Mouse (Mus musculus) right cerebral cortex, postnatal 10 days (tissue): ENCODE results near the gene Zdhhc23.

ENCODE experiments used
- DNase-seq, 2 experiments: peaks; one replicate each; pipeline ENCODE4 v3.0.0; 2021; ENCODE audit warnings: low spot score in 2 of 2

Zdhhc23 gene

DNA sequence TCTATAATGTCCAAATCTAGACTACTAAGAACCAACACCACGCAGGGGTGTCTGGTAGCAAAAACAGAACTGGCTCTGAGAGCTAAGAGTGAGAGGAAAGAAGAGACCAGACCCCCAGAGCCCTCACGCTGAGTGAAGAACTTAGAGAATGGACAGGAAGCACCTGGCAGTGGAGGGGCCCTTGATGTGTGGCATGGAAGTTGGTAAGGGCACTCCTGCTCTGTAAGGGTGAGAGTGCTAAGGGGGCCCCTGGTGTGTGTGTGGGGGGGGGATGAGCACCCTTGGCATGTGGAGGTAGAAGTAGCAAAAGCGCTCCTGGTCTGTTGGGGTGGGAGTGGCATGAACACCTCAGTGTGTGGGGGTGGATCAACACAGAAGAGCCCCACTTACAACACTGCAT is 9.2 kb downstream of the Zdhhc23 start:
- no peak for DNase-seq

DNA sequence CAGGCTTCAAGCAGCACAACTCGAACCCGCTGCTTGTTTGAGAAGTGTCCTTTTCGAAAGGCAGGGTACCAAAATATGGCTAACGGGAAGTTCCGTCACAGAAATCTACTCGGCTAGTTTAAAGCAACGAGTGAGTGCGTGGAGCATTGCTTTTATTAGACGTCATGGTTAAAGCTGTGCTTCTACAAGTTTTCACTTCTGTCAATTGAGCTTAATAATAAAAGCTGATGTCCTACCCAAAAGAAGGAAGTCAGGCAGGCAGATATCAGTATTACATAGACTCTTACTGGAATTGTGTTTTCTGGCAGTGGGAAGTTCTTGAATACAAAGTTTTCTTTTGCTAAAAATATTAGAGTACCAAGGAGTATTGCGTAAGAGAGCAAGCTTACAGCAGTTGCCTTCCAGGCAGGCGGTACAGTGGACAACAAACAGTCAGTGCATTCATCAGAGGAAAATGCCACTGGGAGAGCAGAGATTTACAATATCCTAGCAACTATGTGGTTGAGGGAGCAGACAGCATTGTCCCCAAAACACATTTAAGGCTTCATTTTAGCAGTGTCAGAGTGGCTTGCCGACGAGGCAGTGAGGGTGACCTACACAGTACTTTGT is 13.7 kb downstream of the Zdhhc23 start:
- DNase-seq, result no peak

DNA sequence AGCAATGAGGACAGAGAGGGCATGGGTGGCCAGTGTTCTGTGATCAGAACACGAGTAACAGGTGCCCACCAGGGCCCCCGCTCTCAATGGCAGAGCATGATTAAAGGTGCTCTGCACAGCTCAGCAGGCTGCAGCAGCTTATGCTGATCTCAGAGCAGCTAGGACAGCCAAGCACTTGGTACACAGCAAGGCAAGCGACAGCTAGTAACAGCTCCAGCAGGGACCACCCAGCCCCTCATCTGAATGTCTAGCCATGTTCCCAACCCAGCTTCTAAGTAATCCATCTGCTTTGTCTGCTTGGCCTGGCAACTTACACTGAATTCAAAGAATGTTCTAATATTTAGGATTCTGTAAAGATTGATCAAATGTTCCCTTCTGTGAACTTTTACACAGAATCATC is 15.8 kb downstream of the Zdhhc23 start:
- DNase-seq, result no peak

DNA sequence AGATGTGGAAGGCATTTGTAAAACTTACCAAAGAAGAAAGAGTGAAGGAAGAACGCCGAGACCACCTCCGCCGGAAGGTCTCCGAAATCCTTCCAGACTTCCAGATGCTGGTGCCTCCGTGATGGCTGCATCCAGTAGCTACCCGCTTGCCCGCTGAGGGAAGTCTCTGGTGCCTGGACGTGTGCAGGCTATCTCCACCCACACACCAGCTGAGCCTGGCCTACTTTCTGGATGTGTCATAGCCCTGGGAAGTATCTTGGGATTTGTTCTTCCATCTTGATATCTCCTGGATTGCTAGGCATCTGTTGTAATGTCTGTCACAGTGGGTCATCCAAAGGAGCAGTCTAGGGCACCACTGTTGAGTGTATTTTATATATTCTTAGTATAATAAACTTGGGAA is 16.3 kb downstream of the Zdhhc23 start:
- no peak for DNase-seq

DNA sequence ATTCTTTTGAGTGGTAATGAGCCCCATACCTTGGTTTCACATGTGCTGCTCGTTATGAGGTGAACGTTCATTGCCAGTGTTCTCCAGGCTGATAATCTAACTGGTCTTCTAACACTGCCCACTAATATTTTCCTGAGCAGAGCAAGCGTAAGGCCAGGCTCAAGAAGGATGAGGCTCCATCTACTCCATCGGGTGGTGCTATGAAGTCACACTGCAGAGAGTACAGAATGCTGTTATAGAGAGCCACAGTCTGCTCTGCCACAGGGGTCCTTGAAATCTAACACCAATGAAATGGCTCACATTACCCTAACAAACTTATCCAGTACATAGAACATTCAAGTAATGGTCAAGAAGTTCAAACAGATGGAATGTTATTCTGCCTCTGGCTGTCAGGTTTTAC is 21.6 kb downstream of the Zdhhc23 start:
- DNase-seq, result no peak

DNA sequence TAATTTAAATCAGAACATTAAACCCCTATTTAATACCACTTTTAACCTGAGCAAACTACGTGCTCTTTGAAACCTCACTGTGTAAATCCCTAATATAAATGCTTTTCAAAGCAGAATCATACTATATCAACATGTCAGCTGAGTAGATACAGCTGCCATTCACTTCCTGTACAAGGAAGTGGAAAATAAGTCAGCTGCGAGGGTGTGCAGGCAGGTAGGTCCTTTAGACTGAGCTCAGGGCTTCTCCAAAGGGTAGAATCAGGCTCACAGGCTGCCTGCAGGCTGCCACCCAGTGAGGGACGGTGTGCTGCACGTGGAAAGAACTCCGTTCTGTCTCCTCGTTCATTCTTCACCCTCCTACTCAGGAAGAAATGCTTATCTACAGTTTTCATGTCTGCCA is 24.7 kb downstream of the Zdhhc23 start:
- no peak for DNase-seq

DNA sequence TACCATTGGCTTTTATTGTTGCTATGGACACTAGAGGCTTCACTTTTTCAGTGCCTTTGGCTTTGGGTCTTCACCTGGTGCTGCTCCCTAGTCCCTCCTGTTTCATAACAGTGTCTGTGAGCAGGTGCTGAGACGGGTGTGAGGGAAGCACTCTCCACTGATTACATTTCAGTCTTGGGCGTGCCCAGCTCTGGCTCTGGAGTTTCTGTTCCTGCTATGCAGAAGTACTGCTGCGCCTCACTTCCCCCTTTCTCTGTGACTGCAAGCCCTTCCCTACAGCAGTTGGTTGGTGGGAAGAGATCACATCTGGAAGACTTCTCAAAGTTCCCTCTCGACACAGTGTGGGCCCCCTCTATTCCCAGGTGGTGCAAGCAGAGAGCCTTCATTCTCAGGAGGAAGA is 28.0 kb downstream of the Zdhhc23 start:
- no peak for DNase-seq

DNA sequence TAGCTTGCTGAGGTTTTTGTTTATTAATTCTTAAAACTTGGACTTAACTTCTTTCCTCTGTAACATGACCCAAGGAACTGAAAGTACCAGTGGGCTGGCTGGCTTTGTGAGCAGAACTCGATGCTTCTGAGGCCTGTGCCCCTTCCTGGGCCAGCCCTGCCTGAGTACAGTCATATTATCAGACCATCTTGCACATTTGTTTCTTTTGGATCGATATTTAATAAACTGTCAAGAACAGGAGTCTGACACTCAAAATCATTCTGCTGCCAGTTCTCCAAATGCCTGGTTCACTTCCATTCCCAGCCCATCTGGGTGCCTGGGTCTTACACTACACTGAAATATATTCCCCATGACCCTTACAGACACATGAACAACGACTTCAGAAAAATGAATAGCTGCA is 33.7 kb downstream of the Zdhhc23 start:
- no peak for DNase-seq

DNA sequence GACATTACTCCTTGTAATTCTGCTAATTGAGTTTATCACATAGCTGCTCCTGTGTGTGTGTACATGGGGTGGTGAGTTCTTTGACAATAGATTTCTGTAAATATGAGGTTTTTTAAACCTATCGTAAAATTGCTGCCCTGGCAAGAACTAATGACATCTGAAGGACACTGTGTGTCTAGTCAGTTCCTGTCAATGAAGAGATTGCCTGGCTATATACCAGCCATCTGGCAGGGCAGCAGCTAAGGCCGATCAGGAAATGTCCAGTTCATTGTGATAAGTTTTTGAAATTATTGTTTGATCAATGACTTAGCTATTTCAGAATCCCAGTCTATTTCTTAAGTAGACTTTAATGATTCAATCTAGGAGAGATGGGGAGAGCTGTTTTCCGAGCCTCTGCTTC is 34.2 kb downstream of the Zdhhc23 start:
- peak in 1 of 2 experiments; percentile 11 for DNase-seq

DNA sequence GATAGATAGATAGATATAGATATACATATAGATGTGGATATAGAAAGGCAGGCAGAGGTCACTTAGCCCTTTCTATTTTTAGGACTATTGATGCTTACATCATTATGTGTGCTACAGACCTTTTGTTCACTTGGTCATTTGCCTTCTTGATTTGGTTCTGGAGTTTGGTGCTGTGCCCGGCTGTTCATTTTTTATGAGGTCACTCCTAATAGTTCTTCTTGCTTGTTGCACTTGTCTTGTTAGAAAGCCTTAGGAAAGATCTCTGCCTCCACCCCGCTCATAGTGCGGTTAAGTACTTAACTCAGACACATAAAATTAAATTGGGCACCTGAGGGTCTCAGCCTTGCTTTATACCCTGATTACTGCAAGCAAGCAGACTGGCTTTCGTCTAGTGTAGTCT is 38.7 kb downstream of the Zdhhc23 start:
- no peak for DNase-seq

DNA sequence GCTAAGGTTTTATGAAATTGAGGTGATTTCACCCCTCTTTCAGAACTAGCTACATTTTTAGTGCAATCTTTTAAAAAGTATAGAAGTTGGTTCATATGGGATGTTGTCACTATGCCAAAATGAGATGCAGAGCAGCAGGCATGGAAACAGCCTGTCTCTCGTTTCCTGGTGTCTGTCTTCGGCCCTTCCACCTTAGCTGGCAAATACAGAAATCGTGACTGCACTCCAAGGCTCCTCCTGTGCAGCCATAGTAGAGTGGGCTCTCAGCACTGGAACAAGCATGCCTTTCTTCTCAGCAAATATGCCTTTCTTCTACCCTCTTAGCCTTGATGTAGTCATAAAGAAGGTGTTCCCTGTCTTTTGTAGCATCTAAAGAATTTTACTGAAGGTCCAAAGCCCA is 43.7 kb downstream of the Zdhhc23 start:
- peak in 1 of 2 experiments; percentile 39 for DNase-seq

DNA sequence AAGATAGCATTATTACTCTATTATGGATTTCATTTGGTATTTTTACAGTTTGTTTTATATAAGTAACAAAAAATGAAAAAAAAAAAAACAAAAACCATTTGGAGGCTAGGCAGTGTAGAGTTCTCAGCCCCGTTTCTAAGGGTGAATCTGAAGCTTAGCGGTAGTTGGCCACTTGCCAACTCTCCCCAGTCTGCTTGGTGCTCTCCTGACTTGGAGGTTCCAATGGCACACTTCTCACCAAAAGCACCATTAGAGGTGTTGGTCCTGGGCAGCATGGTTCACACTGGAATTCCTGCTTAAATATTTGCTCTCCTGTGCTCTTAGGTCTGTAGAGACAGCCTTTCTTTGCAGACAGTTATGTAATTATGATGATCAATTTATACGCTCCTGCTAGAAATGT is 44.2 kb downstream of the Zdhhc23 start:
- DNase-seq, result peak in 1 of 2 experiments; percentile 51

DNA sequence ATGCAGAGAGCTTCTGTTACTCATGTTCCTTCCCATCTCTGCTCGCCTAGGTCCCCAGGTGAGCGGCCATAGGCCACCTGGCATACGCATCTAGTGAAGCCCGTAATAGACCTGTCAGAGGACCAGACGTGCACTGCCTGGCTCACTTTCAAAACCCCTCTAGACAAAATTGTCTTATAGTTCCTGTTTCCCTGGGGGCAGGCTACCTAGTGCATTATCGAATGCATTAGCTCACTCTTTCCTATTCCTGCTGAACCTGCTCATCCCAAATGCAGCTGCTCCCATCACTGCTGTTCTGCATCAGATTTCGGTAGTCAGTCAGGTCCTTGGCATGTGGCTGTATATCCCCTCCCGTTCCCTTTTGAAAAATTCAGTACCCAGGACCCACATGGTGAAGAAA is 44.7 kb downstream of the Zdhhc23 start:
- no peak for DNase-seq

DNA sequence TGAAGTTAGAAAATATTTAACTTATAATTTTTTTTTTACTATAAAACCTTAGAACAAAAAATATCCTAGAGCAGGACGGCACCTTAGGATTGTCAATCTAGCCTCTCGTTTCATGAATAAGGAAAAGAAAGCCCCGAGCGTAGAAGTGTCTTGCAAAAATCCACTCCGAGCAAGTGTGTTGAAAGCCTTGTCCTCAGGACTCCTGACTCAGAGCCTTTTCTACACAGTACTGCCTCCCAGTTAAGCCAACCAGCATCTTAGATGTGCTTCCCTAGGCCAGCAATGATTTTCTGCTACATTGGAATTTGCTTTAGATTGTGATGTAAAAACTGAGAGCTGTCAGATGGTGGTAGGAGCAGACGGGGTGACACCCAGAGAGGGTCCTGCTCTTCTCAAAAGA is 46.5 kb downstream of the Zdhhc23 start:
- DNase-seq, result no peak

DNA sequence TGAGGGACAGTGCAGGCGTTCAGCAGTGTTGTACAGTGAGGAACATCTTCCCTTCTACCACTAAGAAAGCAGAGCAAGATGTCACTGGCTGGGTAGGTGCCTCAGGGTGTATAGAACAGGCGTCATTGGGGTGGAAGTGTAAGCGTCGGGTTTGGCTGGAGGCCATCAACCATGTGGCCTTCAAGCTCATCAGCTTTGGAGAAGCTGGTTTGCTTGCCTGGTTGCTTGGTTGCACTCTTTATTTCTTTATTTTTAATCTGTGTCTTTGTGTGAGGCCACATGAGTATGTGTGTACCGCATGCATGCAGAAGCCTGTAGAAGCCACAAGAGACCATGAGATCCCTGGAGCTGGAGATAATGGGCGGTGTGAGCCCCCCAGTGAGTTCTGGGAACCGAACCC is 47.3 kb downstream of the Zdhhc23 start:
- no peak for DNase-seq

DNA sequence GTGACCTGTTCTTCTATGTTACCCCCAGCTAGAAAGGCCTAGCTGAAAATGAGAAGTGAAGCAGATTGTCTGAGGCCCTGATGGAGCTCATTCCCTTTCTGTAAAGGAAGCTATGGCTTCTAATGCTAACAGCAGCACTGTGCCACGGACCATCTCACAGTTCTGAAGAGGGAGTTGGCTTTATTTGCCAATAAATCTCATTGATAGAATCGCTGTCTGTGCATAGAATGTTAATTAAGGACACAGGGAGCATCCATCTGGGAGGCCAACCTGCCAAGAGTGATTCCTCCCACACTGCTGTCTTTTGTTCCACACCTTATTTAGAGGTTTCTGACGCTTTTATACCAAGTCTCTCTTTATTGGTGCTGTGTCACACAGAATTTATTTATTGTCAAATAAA is 48.1 kb downstream of the Zdhhc23 start:
- DNase-seq, result no peak

DNA sequence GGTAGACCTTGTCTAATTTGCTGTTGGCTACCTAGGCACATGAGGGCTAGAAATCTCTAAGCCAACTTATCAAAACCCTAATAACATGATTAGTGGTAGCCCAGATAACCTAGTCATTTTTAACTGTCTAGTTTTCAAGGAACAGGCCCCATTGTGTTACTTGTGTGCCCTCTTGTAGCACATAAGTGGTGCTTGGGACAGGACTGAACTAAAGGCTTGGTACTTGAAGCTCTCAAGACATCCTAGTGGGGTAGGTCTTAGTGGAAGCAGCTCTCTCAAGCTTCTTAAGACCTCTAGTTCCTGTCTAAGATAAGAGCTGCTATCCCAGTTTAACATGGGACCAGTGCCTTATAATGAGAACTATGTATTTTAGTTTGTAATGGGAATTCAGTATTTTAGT is 49.0 kb downstream of the Zdhhc23 start:
- no peak for DNase-seq

DNA sequence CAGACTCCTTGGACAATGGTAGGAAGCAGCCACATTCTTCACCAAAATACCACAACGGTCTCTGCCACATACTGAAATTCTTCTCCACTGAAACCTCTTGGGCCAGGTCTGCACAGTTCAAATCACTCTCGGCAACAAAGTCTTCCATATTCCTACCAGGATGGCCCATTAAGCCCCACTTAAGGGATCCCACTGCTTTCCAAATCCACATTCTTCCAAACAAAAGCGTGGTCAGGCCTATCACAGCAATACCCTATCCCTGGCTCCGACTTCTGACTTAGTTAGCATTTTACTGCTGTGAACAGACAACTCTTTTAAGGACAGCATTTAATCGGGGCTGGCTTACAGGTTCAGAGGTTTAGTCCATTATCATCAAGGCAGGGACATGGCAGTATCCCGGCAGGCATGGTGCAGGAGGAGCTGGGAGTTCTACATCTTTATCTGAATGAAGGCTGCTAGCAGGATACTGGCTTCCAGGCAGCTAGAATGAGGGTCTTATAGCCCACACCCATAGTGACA is 53.2 kb downstream of the Zdhhc23 start, which contains the start of gene Qtrt2:
TSS of gene Qtrt2 (minus strand) at position 469 of the 519 bp plus-strand sequence.
- DNase-seq, result no peak

DNA sequence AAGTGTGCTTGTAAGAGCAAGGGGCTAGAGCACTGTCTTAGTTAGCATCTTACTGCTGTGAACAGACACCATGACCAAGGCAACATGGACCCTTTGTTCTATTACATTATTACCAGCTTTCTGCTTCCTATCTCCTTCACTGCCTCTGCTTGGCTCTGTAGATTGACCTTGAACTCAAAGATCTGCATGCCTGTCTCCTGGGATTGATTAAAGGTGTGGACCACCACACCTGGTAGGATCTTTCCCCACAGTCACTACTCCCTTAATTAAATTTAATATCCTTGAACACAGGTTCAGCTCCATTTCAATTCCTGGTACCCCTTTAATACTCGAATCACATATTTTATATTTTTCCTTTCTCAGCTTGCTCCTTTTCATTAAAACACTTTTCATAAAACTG is 53.7 kb downstream of the Zdhhc23 start:
- no peak for DNase-seq

DNA sequence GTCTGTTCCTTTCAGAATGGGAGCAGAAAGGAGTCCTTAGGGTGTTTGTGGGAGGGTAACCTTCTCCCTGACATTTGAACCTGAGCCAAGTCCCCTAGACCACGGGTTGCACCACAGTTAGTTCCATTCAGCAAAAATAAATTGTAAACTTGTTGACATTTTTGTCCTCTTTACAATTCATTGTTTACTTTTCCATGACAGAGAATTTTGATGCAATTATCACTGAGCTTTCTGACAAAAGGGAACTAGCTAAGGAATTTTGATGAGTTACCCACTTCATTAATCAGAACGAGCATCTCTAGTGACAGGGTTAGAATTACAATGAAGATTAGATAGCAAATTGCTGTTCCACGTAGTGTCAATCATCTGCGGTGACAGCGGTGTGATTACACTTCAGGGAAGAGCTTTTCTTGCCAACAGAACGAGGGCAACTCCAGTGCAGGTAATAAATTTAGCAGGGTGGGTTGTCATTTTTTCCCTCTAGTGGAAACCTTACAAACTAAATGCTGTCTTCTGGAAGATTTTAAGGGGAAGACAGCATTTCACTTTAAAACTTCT is 54.5 kb downstream of the Zdhhc23 start:
- no peak for DNase-seq

DNA sequence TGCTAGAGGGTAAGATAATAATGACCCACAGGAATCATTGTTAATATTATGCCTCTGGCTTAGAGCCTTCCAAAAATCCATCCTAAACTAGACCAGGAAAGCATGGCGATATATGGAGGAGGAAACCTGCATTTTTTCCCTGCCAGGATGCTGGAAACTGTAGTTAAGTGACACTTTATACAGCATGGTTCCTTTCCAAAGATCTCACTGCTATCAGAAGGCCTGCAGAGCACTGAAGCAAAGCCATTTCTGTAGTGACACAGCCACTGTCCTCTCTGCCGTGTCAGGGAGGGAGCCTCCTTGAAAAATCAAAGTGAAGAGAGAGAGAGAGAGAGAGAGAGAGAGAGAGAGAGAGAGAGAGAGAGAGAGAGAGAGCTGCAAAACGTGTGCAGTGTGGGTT is 57.0 kb downstream of the Zdhhc23 start:
- no peak for DNase-seq

DNA sequence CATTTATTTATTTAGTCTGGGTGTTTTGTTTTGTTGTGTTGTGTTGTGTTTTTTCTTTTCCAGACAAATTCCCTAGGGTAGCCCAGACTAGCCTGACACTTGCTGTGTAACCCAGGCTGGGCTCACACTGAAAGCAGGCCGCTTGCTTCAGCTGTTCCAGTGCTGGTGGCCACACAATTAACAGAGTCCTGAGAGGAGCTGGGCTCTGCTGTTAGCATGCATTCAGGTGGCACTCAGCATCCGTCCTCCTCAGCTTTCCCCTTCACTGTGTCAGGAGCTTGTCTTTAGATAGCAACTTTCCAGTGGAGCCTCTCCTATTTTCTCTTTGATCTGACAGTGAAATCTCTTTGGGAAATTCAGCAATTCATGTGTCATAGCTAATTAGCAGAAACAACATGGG is 57.6 kb downstream of the Zdhhc23 start:
- no peak for DNase-seq

DNA sequence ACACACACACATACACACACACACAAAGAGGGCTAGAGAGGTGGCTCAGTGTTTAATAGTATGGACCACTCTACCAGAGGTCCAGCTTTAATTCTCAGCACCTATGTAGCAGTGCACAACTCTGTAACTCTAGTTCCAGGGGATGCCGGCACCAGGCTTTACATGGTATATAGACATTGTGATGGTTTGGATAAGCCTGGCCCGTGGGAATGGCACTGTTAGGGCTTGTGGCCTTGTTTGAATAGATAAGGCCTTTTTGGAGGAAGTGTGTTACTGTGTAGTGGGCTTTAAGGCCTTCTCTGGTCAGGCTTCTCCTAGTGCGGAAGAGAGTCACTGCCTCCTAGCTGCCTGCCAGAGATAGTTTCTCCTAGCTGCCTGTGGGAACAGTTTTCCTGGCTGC is 60.7 kb downstream of the Zdhhc23 start:
- no peak for DNase-seq
